Comparison of ENCODE assay signal across 8 mouse cellular contexts in genomic region chr5:31200327-31200768, GRCm38 (mm10). TPM values are rescaled to one million over a fixed set of nuclear protein-coding genes. Genes with fewer than 3 reads are reported as not detected.
A peak's percentile ranks its signal among the peaks of the same experiment; 100 is the strongest.
DNase-seq lines count a peak whose midpoint lies in the region; ATAC-seq and TF ChIP-seq lines count a peak whose summit lies in the region.

No protein-coding gene starts in this region.

- no peak overlapping the region for H3K4me2 ChIP-seq in forebrain, embryonic 16.5 days (ENCODE audit: low read length)
- H3K4me2 ChIP-seq in kidney, postnatal 0 days (ENCODE audit: low read length): 0 out of 2 replicates have a peak overlapping the region, but pooled peaks have one; percentile 9
- H3K4me2 ChIP-seq in neural tube, embryonic 14.5 days (ENCODE audit: low read depth, low read length): peak overlapping the region; percentile 84

- H3K4me1 ChIP-seq in forebrain, embryonic 10.5 days: peaks cover 23% of the 10 kb centered on the region
- peaks cover 17% of the 10 kb centered on the region for H3K4me1 ChIP-seq in forebrain, embryonic 16.5 days (replicated peaks; ENCODE audit: control insufficient read depth, insufficient read depth, low read length)
- H3K4me1 ChIP-seq in kidney, postnatal 0 days (replicated peaks; ENCODE audit: insufficient read depth, low read length): peaks cover 9% of the 10 kb centered on the region; the same call in 1 of the 2 replicates
- H3K4me1 ChIP-seq in neural tube, embryonic 14.5 days (ENCODE audit: control insufficient read depth, insufficient read depth, low read length): peaks cover 18% of the 10 kb centered on the region; the same call in 1 of the 2 replicates

- peaks cover 6% of the 10 kb centered on the region for H3K9me3 ChIP-seq in forebrain, embryonic 10.5 days
- peaks cover 3% of the 10 kb centered on the region for H3K9me3 ChIP-seq in forebrain, embryonic 16.5 days (ENCODE audit: control insufficient read depth, low read length)
- 0 out of 2 replicates have a peak, but pooled peaks cover 3% of the 10 kb centered on the region for H3K9me3 ChIP-seq in kidney, postnatal 0 days (replicated peaks; ENCODE audit: low read length)
- H3K9me3 ChIP-seq in neural tube, embryonic 14.5 days (ENCODE audit: control insufficient read depth, low read length): peaks cover 5% of the 10 kb centered on the region

- H3K36me3 ChIP-seq in forebrain, embryonic 10.5 days (replicated peaks): peaks cover 85% of the 10 kb centered on the region
- peaks cover 55% of the 10 kb centered on the region for H3K36me3 ChIP-seq in forebrain, embryonic 16.5 days (ENCODE audit: control insufficient read depth, insufficient read depth)
- H3K36me3 ChIP-seq in kidney, postnatal 0 days (ENCODE audit: insufficient read depth, low read length): peaks cover 45% of the 10 kb centered on the region
- peaks cover 67% of the 10 kb centered on the region for H3K36me3 ChIP-seq in neural tube, embryonic 14.5 days (ENCODE audit: control insufficient read depth, insufficient read depth, low read length)

- WGBS in forebrain, embryonic 10.5 days: 90% methylated on average over 27 of the region's 27 CpGs
- 89% methylated on average over 27 of the region's 27 CpGs for WGBS in forebrain, embryonic 16.5 days
- 83% methylated on average over 27 of the region's 27 CpGs for WGBS in kidney, postnatal 0 days
- WGBS in neural tube, embryonic 14.5 days: 90% methylated on average over 27 of the region's 27 CpGs

- no peaks in the 10 kb centered on the region for H3K27me3 ChIP-seq in forebrain, embryonic 10.5 days (ENCODE audit: poor library complexity, severe bottlenecking)
- no peaks in the 10 kb centered on the region for H3K27me3 ChIP-seq in forebrain, embryonic 16.5 days (replicated peaks; ENCODE audit: control insufficient read depth, insufficient read depth, low read length)
- H3K27me3 ChIP-seq in kidney, postnatal 0 days (ENCODE audit: insufficient read depth, low read length): no peaks in the 10 kb centered on the region
- no peaks in the 10 kb centered on the region for H3K27me3 ChIP-seq in neural tube, embryonic 14.5 days (ENCODE audit: control insufficient read depth, insufficient read depth, low read length)

- H3K27ac ChIP-seq in forebrain, embryonic 10.5 days: no peak overlapping the region
- H3K27ac ChIP-seq in forebrain, embryonic 16.5 days (ENCODE audit: low read length): no peak overlapping the region
- H3K27ac ChIP-seq in kidney, postnatal 0 days: no peak overlapping the region
- H3K27ac ChIP-seq in neural tube, embryonic 14.5 days (ENCODE audit: low read depth, low read length): 0 out of 2 replicates have a peak overlapping the region, but pooled peaks have one; percentile 28

- H3K4me3 ChIP-seq in forebrain, embryonic 10.5 days: peak overlapping the region; percentile 85
- H3K4me3 ChIP-seq in forebrain, embryonic 16.5 days (replicated peaks; ENCODE audit: low read length): no peak overlapping the region
- no peak overlapping the region for H3K4me3 ChIP-seq in kidney, postnatal 0 days (replicated peaks; ENCODE audit: low read depth, low read length)
- H3K4me3 ChIP-seq in neural tube, embryonic 14.5 days (ENCODE audit: low read depth, low read length): peak overlapping the region; percentile 11; the same call in 1 of the 2 replicates

- no peak for TF ChIP-seq CTCF in kidney, postnatal 0 days (IDR thresholded peaks at IDR 0.05; ENCODE audit: low read depth)

- no peak overlapping the region for H3K9ac ChIP-seq in forebrain, embryonic 16.5 days (replicated peaks; ENCODE audit: low read depth, low read length)
- 0 out of 2 replicates have a peak overlapping the region, but pooled peaks have one; percentile 29 for H3K9ac ChIP-seq in kidney, postnatal 0 days (ENCODE audit: low read depth, low read length)
- no peak overlapping the region for H3K9ac ChIP-seq in neural tube, embryonic 14.5 days (replicated peaks; ENCODE audit: low read depth, low read length)

- no peak for ATAC-seq in forebrain, embryonic 16.5 days
- no peak; the same call in 1 of the 2 replicates for ATAC-seq in kidney, postnatal 0 days (replicated peaks; ENCODE audit: low FRiP score, low read depth)
- ATAC-seq in neural tube, embryonic 14.5 days (ENCODE audit: low read depth): no peak

- DNase-seq in forebrain, embryonic 10.5 days (ENCODE audit: extremely low spot score, low spot score): peak; percentile 34
- DNase-seq in testis, postnatal 10 days (ENCODE audit: low spot score): peak; percentile 62
- DNase-seq in testis, postnatal 14 days (ENCODE audit: low spot score): no peak
- DNase-seq in kidney, postnatal 0 days (ENCODE audit: low spot score): no peak
- DNase-seq in yolk sac, embryonic 10.5 days (ENCODE audit: low spot score): no peak
- DNase-seq in embryo, embryonic 10 days (ENCODE audit: low spot score): no peak

RNA-seq across cellular contexts. Expression of gene Zfp513, which starts 1.8 kb away (rescaled TPM):
- polyA plus RNA-seq in forebrain, embryonic 10.5 days (2016; fragmentation: Nextera tagmentation; extraction: Ambion mirVana): 8.5 and 9.0 TPM in 2 replicates
- 13.0 and 14.7 TPM in 2 replicates for polyA plus RNA-seq in forebrain, embryonic 16.5 days (2015; fragmentation: Nextera tagmentation; extraction: Ambion mirVana)
- 7.2 and 8.9 TPM in 2 replicates for polyA plus RNA-seq in kidney, postnatal 0 days (2015; fragmentation: Nextera tagmentation; extraction: Ambion mirVana)
- 7.4 and 9.3 TPM in 2 replicates for polyA plus RNA-seq in neural tube, embryonic 14.5 days (2014; fragmentation: Nextera tagmentation; extraction: Ambion mirVana)

RNA-seq across cellular contexts. Expression of gene Eif2b4, which starts 7.1 kb away (rescaled TPM):
- 85.4 and 91.7 TPM in 2 replicates for polyA plus RNA-seq in forebrain, embryonic 10.5 days (2016; fragmentation: Nextera tagmentation; extraction: Ambion mirVana)
- polyA plus RNA-seq in forebrain, embryonic 16.5 days (2015; fragmentation: Nextera tagmentation; extraction: Ambion mirVana): 91.0 and 93.4 TPM in 2 replicates
- 62.8 and 66.8 TPM in 2 replicates for polyA plus RNA-seq in kidney, postnatal 0 days (2015; fragmentation: Nextera tagmentation; extraction: Ambion mirVana)
- 78.6 and 79.0 TPM in 2 replicates for polyA plus RNA-seq in neural tube, embryonic 14.5 days (2014; fragmentation: Nextera tagmentation; extraction: Ambion mirVana)

RNA-seq across cellular contexts. Expression of gene Snx17, which starts 7.3 kb away (rescaled TPM):
- polyA plus RNA-seq in forebrain, embryonic 10.5 days (2016; fragmentation: Nextera tagmentation; extraction: Ambion mirVana): 132 and 133 TPM in 2 replicates
- polyA plus RNA-seq in forebrain, embryonic 16.5 days (2015; fragmentation: Nextera tagmentation; extraction: Ambion mirVana): 131 and 139 TPM in 2 replicates
- polyA plus RNA-seq in kidney, postnatal 0 days (2015; fragmentation: Nextera tagmentation; extraction: Ambion mirVana): 122 and 134 TPM in 2 replicates
- 102 and 111 TPM in 2 replicates for polyA plus RNA-seq in neural tube, embryonic 14.5 days (2014; fragmentation: Nextera tagmentation; extraction: Ambion mirVana)

RNA-seq across cellular contexts. Expression of gene Ppm1g, which starts 20.1 kb away (rescaled TPM):
- 218 TPM in 2 replicates for polyA plus RNA-seq in forebrain, embryonic 10.5 days (2016; fragmentation: Nextera tagmentation; extraction: Ambion mirVana)
- 169 and 175 TPM in 2 replicates for polyA plus RNA-seq in forebrain, embryonic 16.5 days (2015; fragmentation: Nextera tagmentation; extraction: Ambion mirVana)
- polyA plus RNA-seq in kidney, postnatal 0 days (2015; fragmentation: Nextera tagmentation; extraction: Ambion mirVana): 85.4 and 92.2 TPM in 2 replicates
- 155 and 159 TPM in 2 replicates for polyA plus RNA-seq in neural tube, embryonic 14.5 days (2014; fragmentation: Nextera tagmentation; extraction: Ambion mirVana)

RNA-seq across cellular contexts. Expression of gene Gtf3c2, which starts 20.4 kb away (rescaled TPM):
- polyA plus RNA-seq in forebrain, embryonic 10.5 days (2016; fragmentation: Nextera tagmentation; extraction: Ambion mirVana): 132 and 136 TPM in 2 replicates
- polyA plus RNA-seq in forebrain, embryonic 16.5 days (2015; fragmentation: Nextera tagmentation; extraction: Ambion mirVana): 72.1 and 79.4 TPM in 2 replicates
- polyA plus RNA-seq in kidney, postnatal 0 days (2015; fragmentation: Nextera tagmentation; extraction: Ambion mirVana): 42.5 and 47.6 TPM in 2 replicates
- 55.5 and 60.3 TPM in 2 replicates for polyA plus RNA-seq in neural tube, embryonic 14.5 days (2014; fragmentation: Nextera tagmentation; extraction: Ambion mirVana)

Comparison
In these comparisons a context has a peak if more than half of its experiments do, and no peak if none do; other contexts are left out.
1. DNase-seq: peak in forebrain, embryonic 10.5 days (single experiment) and testis, postnatal 10 days (single experiment); none in testis, postnatal 14 days (single experiment), kidney, postnatal 0 days (single experiment), yolk sac, embryonic 10.5 days (single experiment) and embryo, embryonic 10 days (single experiment).
2. H3K4me3 ChIP-seq: peak in forebrain, embryonic 10.5 days (single experiment) and neural tube, embryonic 14.5 days (single experiment); none in forebrain, embryonic 16.5 days (single experiment) and kidney, postnatal 0 days (single experiment).